Mouse (Mus musculus): Measurements from ENCODE around the gene Coro6. TPM values are rescaled to one million over a fixed set of nuclear protein-coding genes. Genes with fewer than 3 reads are reported as not detected.

Coro6 gene
- polyA plus RNA-seq, 1 experiment from 2014 or later, result 55.5 TPM

- H3K4me2 ChIP-seq (ENCODE audit: low read length), result no peak overlapping the region
- peaks cover 17 to 42% of the 10 kb centered on the region in 2 experiments for H3K4me1 ChIP-seq (ENCODE audit: control insufficient read depth in 2 of 2, insufficient read depth in 2 of 2, low read length in 2 of 2)
- ATAC-seq (ENCODE audit: insufficient number of reproducible peaks, insufficient read depth, low FRiP score, low read depth), result no peak
- H3K9me3 ChIP-seq (ENCODE audit: control insufficient read depth, low read length), result no peaks in the 10 kb centered on the region
- H3K27ac ChIP-seq (replicated peaks in 1 of 2; ENCODE audit: control insufficient read depth in 1 of 2, insufficient read depth in 1 of 2, low read depth in 2 of 2, low read length in 2 of 2), result no peak overlapping the region; a peak in 1 of 4 replicates
- no peak overlapping the region for H3K9ac ChIP-seq (ENCODE audit: low read length)
- H3K27me3 ChIP-seq (ENCODE audit: control insufficient read depth, insufficient read depth, low read length), result no peaks in the 10 kb centered on the region
- 84% methylated on average over 17 of the region's 17 CpGs for WGBS
- no peak overlapping the region for H3K4me3 ChIP-seq (ENCODE audit: control insufficient read depth in 1 of 2, insufficient read depth in 1 of 2, low read depth in 1 of 2, low read length in 2 of 2)
- H3K36me3 ChIP-seq (ENCODE audit: control insufficient read depth, insufficient read depth, low read length), result peaks cover 68% of the 10 kb centered on the region
Measured at GRCm38 (mm10) chr11:77500361-77501325, 38.4 kb downstream of the Coro6 start.

GRCm38 (mm10) chr11:77501392-77501791 lies 39.2 kb downstream of the Coro6 start:
- no peak overlapping the region; a peak in 1 of 4 replicates for H3K27ac ChIP-seq (replicated peaks in 1 of 2; ENCODE audit: control insufficient read depth in 1 of 2, insufficient read depth in 1 of 2, low read depth in 2 of 2, low read length in 2 of 2)
- no peak for ATAC-seq (ENCODE audit: insufficient number of reproducible peaks, insufficient read depth, low FRiP score, low read depth)
- H3K9ac ChIP-seq (ENCODE audit: low read length), result no peak overlapping the region
- H3K4me1 ChIP-seq (ENCODE audit: control insufficient read depth in 2 of 2, insufficient read depth in 2 of 2, low read length in 2 of 2), result peaks cover 17 to 35% of the 10 kb centered on the region in 2 experiments
- peaks cover 75% of the 10 kb centered on the region for H3K36me3 ChIP-seq (ENCODE audit: control insufficient read depth, insufficient read depth, low read length)
- no peaks in the 10 kb centered on the region for H3K27me3 ChIP-seq (ENCODE audit: control insufficient read depth, insufficient read depth, low read length)
- WGBS, result 15% methylated on average over 5 of the region's 5 CpGs
- no peak overlapping the region for H3K4me3 ChIP-seq (ENCODE audit: control insufficient read depth in 1 of 2, insufficient read depth in 1 of 2, low read depth in 1 of 2, low read length in 2 of 2)
- no peak overlapping the region for H3K4me2 ChIP-seq (ENCODE audit: low read length)
- H3K9me3 ChIP-seq (ENCODE audit: control insufficient read depth, low read length), result no peaks in the 10 kb centered on the region

DNA sequence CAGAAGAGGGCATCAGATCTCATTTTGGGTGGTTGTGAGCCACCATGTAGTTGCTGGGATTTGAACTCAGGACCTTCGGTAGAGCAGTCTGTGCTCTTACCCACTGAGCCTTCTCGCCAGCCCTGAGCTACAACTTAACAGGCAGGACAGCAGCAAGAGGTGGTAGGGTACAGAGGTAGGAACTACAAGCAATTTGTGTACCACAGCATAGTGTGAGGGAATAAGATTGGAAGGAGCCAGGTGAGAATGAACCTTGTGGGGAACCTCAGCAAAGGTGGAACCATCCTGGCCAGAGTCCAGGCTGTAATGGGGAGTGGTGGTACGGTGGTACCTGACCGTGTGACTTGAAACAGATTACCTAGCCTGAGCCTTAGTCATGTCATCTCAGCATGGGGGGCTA lies 39.8 kb downstream of the Coro6 start:
- no peak for ATAC-seq (ENCODE audit: insufficient number of reproducible peaks, insufficient read depth, low FRiP score, low read depth)
- no peaks in the 10 kb centered on the region for H3K27me3 ChIP-seq (ENCODE audit: control insufficient read depth, insufficient read depth, low read length)
- no peak overlapping the region for H3K9ac ChIP-seq (ENCODE audit: low read length)
- H3K9me3 ChIP-seq (ENCODE audit: control insufficient read depth, low read length), result no peaks in the 10 kb centered on the region
- no peak overlapping the region for H3K4me3 ChIP-seq (ENCODE audit: control insufficient read depth in 1 of 2, insufficient read depth in 1 of 2, low read depth in 1 of 2, low read length in 2 of 2)
- no peak overlapping the region for H3K4me2 ChIP-seq (ENCODE audit: low read length)
- peaks cover 14 to 31% of the 10 kb centered on the region in 2 experiments for H3K4me1 ChIP-seq (ENCODE audit: control insufficient read depth in 2 of 2, insufficient read depth in 2 of 2, low read length in 2 of 2)
- no peak overlapping the region for H3K27ac ChIP-seq (replicated peaks in 1 of 2; ENCODE audit: control insufficient read depth in 1 of 2, insufficient read depth in 1 of 2, low read depth in 2 of 2, low read length in 2 of 2)
- peaks cover 81% of the 10 kb centered on the region for H3K36me3 ChIP-seq (ENCODE audit: control insufficient read depth, insufficient read depth, low read length)
- 92% methylated on average over 4 of the region's 4 CpGs for WGBS

DNA sequence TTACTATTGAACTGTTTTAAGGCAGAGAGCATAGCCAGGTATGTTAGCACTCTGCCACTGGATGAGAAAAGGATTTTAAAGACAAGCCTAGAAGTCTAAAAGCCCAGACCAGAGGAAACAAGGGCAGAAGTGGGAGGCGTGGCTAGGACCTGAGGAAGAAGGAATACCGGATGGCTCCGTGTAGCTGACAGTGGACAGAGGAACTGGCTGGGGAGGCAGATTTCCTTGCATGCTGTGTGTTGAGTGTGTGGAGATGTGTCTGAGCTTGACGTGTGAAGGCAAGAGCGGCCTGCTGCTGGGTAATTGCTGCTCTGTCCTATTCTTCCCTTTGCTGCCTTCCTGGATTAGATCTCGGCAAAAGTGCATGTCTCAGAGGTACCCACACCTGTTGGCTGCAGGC lies 40.3 kb downstream of the Coro6 start:
- WGBS, result 88% methylated on average over 6 of the region's 6 CpGs
- Histone ChIP-seq H3K9me3 (ENCODE audit: control insufficient read depth, low read length) (no peaks in the 10 kb centered on the region), H3K9ac (ENCODE audit: low read length) (no peak overlapping the region), H3K4me2 (ENCODE audit: low read length) (no peak overlapping the region), H3K4me3 (ENCODE audit: control insufficient read depth in 1 of 2, insufficient read depth in 1 of 2, low read depth in 1 of 2, low read length in 2 of 2) (no peak overlapping the region), H3K27me3 (ENCODE audit: control insufficient read depth, insufficient read depth, low read length) (no peaks in the 10 kb centered on the region), H3K4me1 (ENCODE audit: control insufficient read depth in 2 of 2, insufficient read depth in 2 of 2, low read length in 2 of 2) (peaks cover 11 to 26% of the 10 kb centered on the region in 2 experiments), H3K27ac (replicated peaks in 1 of 2; ENCODE audit: control insufficient read depth in 1 of 2, insufficient read depth in 1 of 2, low read depth in 2 of 2, low read length in 2 of 2) (no peak overlapping the region; a peak in 1 of 4 replicates), H3K36me3 (ENCODE audit: control insufficient read depth, insufficient read depth, low read length) (peaks cover 86% of the 10 kb centered on the region)
- ATAC-seq (ENCODE audit: insufficient number of reproducible peaks, insufficient read depth, low FRiP score, low read depth), result no peak

GRCm38 (mm10) chr11:77503511-77503910 lies 41.3 kb downstream of the Coro6 start:
- no peaks in the 10 kb centered on the region for H3K9me3 ChIP-seq (ENCODE audit: control insufficient read depth, low read length)
- H3K4me2 ChIP-seq (ENCODE audit: low read length), result no peak overlapping the region
- peaks cover 3 to 23% of the 10 kb centered on the region in 2 experiments for H3K4me1 ChIP-seq (ENCODE audit: control insufficient read depth in 2 of 2, insufficient read depth in 2 of 2, low read length in 2 of 2)
- no peaks in the 10 kb centered on the region for H3K27me3 ChIP-seq (ENCODE audit: control insufficient read depth, insufficient read depth, low read length)
- no peak overlapping the region for H3K9ac ChIP-seq (ENCODE audit: low read length)
- ATAC-seq (ENCODE audit: insufficient number of reproducible peaks, insufficient read depth, low FRiP score, low read depth), result 0 out of 2 replicates have a peak, but pooled peaks have one; percentile 29
- no peak overlapping the region for H3K4me3 ChIP-seq (ENCODE audit: control insufficient read depth in 1 of 2, insufficient read depth in 1 of 2, low read depth in 1 of 2, low read length in 2 of 2)
- peaks cover 90% of the 10 kb centered on the region for H3K36me3 ChIP-seq (ENCODE audit: control insufficient read depth, insufficient read depth, low read length)
- 61% methylated on average over 3 of the region's 3 CpGs for WGBS
- no peak overlapping the region for H3K27ac ChIP-seq (replicated peaks in 1 of 2; ENCODE audit: control insufficient read depth in 1 of 2, insufficient read depth in 1 of 2, low read depth in 2 of 2, low read length in 2 of 2)

DNA sequence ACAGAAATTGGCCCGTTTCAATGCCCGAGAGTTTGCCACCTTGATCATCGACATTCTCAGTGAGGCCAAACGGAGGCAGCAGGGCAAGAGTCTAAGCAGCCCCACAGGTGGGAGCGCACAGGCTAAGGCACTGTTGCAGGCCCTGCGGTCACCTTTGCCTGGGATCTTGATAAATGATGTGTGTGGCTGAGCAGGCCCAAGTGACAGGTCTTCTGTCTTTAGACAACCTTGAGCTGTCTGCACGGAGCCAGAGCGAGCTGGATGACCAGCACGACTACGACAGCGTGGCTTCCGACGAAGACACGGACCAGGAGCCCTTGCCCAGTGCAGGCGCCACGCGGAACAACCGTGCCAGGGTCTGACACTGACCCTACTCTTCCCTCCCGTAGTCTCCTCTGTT lies 42.2 kb downstream of the Coro6 start:
- Histone ChIP-seq H3K4me3 (ENCODE audit: control insufficient read depth in 1 of 2, insufficient read depth in 1 of 2, low read depth in 1 of 2, low read length in 2 of 2) (no peak overlapping the region), H3K9ac (ENCODE audit: low read length) (no peak overlapping the region), H3K4me1 (ENCODE audit: control insufficient read depth in 2 of 2, insufficient read depth in 2 of 2, low read length in 2 of 2) (peaks cover 8 to 25% of the 10 kb centered on the region in 2 experiments), H3K4me2 (ENCODE audit: low read length) (no peak overlapping the region), H3K27ac (replicated peaks in 1 of 2; ENCODE audit: control insufficient read depth in 1 of 2, insufficient read depth in 1 of 2, low read depth in 2 of 2, low read length in 2 of 2) (no peak overlapping the region), H3K27me3 (ENCODE audit: control insufficient read depth, insufficient read depth, low read length) (no peaks in the 10 kb centered on the region), H3K9me3 (ENCODE audit: control insufficient read depth, low read length) (no peaks in the 10 kb centered on the region), H3K36me3 (ENCODE audit: control insufficient read depth, insufficient read depth, low read length) (peaks cover 89% of the 10 kb centered on the region)
- ATAC-seq (ENCODE audit: insufficient number of reproducible peaks, insufficient read depth, low FRiP score, low read depth), result no peak
- WGBS, result 93% methylated on average over 19 of the region's 19 CpGs

DNA sequence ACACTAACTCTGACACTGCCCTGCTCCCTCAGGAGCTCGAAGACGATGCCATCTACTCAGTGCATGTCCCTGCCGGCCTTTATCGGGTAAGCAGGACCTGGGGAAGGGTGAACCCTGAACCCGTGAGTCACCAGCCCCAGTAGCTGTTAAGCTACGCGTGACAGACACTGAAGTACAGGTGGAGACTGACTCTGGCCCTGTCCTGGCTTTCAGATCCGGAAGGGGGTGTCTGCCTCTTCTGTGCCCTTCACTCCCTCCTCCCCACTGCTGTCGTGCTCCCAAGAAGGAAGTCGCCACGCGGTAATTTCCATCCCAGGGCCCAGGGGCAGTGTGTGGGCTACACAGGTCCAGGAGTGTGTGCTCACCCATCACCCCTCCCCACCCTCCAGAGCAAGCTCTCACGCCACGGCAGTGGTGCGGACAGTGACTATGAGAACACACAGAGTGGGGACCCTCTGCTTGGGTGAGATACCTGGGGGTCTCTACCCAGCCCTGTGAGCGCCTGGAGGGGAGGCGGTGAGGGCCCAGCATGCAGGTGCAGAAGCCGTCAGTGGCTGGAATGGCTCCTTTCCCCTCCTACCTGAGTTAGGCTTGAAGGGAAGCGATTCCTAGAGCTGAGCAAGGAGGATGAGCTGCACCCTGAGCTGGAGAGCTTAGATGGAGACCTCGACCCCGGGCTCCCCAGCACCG lies 43.2 kb downstream of the Coro6 start:
- no peaks in the 10 kb centered on the region for H3K27me3 ChIP-seq (ENCODE audit: control insufficient read depth, insufficient read depth, low read length)
- no peak for ATAC-seq (ENCODE audit: insufficient number of reproducible peaks, insufficient read depth, low FRiP score, low read depth)

More for the DNA sequence above, 43.2 kb downstream of the Coro6 start:
- Histone ChIP-seq H3K27ac (replicated peaks in 1 of 2; ENCODE audit: control insufficient read depth in 1 of 2, insufficient read depth in 1 of 2, low read depth in 2 of 2, low read length in 2 of 2) (no peak overlapping the region), H3K9ac (ENCODE audit: low read length) (no peak overlapping the region), H3K4me1 (ENCODE audit: control insufficient read depth in 2 of 2, insufficient read depth in 2 of 2, low read length in 2 of 2) (peaks cover 8 to 25% of the 10 kb centered on the region in 2 experiments), H3K4me2 (ENCODE audit: low read length) (no peak overlapping the region), H3K4me3 (ENCODE audit: control insufficient read depth in 1 of 2, insufficient read depth in 1 of 2, low read depth in 1 of 2, low read length in 2 of 2) (no peak overlapping the region), H3K9me3 (ENCODE audit: control insufficient read depth, low read length) (no peaks in the 10 kb centered on the region), H3K36me3 (ENCODE audit: control insufficient read depth, insufficient read depth, low read length) (peaks cover 78% of the 10 kb centered on the region)
- 86% methylated on average over 22 of the region's 22 CpGs for WGBS

Data from heart, embryonic 14.5 days (tissue).